Mouse (Mus musculus): ENCODE measurements at regions not wholly inside any gene's neighbourhood (a gene's known extent, or its start where the extent isn't known, plus 50 kb on each side); places are given as distances from the start of the nearest gene placed in this dataset.

- TF ChIP-seq CTCF (IDR thresholded peaks at IDR 0.05; ENCODE audit: low read depth, low read length) (no peak), TAL1 (conservative IDR thresholded peaks at IDR 0.05; ENCODE audit: low read depth, low read length) (no peak), GATA1 (IDR thresholded peaks at IDR 0.05; ENCODE audit: borderline replicate concordance, low read length) (no peak)
Observed at GRCm38 (mm10) chr2:169008333-169008732, 52.9 kb upstream of the Zfp64 start.
